Mouse (Mus musculus) cerebellum, adult 11-12 months (tissue): Measurements from ENCODE around the gene Gmds.

ENCODE experiments used
- DNase-seq: peaks from one replicate; pipeline ENCODE4 v3.0.0; 2022

The Gmds gene

GRCm38 (mm10) chr13:32145179-32145578, 193.4 kb downstream of the Gmds start:
- DNase-seq, result no peak

GRCm38 (mm10) chr13:32143651-32144050, 194.9 kb downstream of the Gmds start:
- DNase-seq, result no peak

DNA sequence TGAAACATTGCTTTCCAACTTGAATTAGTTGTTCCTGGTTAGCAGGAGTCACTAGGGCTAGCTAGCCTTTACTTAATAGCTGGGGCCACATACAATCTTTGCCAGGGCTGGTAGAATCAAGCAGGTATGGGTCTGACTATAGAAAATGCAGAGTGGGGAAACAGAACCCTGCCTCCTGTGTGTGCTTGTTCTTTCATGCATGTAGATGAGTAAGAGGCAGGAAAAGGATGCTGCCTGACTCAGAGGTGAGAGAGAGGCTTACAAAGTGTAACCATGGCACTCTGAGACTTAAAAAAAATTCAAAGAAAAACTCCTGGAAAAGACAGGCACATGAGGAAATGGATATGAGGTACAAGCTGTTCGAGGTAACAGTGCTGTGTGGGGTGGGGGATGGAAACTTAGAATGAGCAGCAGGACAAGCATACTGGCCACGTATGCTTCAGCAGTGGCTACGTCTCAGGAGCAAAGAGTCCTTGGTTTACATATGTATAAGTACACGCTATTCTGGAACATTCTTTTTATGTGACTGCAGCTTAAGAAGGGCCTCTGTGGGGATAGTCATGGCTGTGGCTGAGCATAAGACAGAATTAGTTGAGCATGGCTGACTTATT, 203.8 kb downstream of the Gmds start:
- no peak for DNase-seq

- DNase-seq, result no peak
Measured at GRCm38 (mm10) chr13:32129970-32130369, 208.6 kb downstream of the Gmds start.

DNA sequence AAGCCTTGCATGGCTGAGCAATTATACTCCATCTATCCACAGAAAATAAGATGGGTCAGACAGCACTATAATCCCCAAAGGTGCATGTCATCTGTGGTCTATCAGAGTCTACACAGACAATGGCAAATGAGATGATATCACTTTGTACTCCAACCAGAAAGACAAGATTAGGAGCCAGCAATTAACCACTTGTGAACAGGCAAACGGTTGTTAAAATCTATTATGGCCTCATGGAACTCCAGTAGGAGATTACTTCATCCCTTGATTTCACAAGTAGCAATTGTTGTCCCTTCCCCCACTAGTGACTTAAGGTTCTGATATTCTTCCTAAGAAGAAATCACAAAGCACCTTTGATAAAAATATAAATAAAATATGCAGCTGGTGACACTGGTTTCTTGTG, 220.2 kb downstream of the Gmds start:
- no peak for DNase-seq

DNA sequence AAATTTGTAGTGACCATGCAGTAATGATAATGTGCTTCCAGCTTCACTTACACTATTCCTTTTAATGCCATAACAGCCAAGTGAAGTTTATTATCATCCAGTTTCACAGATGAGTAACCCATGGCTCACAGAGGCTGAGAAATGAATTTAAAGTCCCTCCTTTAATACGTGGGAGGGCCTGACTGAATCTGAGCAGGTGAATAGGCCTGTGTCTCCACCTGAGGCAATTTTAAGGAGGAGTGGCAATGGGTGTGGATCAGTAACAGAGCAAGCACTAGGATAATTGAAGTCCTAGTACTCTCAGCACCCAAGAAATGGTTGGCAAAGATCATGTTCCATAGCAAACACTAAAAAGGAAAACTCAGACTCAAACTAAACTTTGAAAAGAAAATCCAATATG, 223.1 kb downstream of the Gmds start:
- DNase-seq, result no peak

GRCm38 (mm10) chr13:32113875-32114274, 224.7 kb downstream of the Gmds start:
- DNase-seq, result no peak

- no peak for DNase-seq
Measured at GRCm38 (mm10) chr13:32088303-32088977, 250.1 kb downstream of the Gmds start.

GRCm38 (mm10) chr13:32080520-32081249, 257.9 kb downstream of the Gmds start:
- DNase-seq, result no peak

- DNase-seq, result no peak
Measured at GRCm38 (mm10) chr13:32073630-32074029, 264.9 kb downstream of the Gmds start.

DNA sequence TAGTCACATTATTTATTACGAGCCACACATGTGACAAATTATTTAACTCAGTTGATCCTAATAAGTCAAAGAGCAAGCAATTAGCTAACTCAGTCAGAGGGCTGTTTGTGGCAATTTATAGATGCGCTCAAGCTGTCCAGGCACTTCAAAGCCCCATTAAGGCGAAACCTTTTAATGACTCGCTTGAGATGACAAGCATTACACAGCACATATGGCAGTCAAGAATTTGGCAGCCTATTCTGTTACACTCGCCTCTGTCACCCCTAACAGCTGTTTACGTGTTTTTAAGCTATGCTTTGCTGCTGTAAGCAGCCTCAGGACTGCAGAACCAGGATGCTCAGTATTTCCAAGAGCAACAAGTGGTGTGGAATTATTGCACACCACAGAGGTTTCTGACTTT, 283.2 kb downstream of the Gmds start:
- DNase-seq, result no peak

- DNase-seq, result no peak
Measured at GRCm38 (mm10) chr13:32053587-32053986, 285.0 kb downstream of the Gmds start.

GRCm38 (mm10) chr13:32047980-32048959, 290.3 kb downstream of the Gmds start:
- no peak for DNase-seq

DNA sequence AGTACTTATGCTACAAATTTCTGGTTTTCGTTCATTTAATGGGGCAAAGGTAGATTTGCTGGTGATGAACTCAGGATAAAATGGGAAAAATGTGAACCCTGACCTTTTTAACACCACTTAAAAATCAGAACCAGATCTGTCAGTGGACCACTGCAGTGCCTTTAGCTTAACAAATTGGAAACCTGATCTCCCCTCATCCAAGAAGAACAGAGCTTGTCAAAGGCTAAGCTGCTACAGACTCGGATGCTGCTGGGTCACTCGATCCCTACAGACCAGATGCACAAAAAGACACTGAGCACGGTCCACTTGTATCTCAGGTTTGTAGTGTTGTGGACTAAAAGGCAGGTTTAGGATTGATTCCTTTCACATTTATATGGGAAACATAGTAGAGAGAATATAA, 291.6 kb downstream of the Gmds start:
- no peak for DNase-seq

GRCm38 (mm10) chr13:32042748-32043147, 295.8 kb downstream of the Gmds start:
- DNase-seq, result no peak

GRCm38 (mm10) chr13:32040822-32041221, 297.7 kb downstream of the Gmds start:
- no peak for DNase-seq

DNA sequence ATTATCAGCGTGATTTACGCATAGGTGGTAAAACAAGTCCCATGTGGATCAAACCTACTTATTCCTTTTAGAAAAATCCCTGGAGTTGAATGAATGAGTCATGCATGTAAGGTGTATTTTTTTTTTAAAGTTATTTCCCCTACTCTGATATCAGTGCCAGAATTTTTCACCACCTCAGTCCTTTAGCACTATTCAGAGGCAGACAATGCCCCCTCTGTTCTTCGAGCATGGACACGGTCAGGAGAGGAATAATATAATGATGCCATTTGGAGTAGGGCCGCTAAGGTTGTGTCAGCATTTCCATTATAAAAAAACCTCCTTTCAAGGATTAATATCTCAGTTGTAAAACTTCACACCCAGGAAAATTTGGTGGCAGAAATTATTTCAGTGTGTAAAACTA, 301.6 kb downstream of the Gmds start:
- DNase-seq, result no peak

DNA sequence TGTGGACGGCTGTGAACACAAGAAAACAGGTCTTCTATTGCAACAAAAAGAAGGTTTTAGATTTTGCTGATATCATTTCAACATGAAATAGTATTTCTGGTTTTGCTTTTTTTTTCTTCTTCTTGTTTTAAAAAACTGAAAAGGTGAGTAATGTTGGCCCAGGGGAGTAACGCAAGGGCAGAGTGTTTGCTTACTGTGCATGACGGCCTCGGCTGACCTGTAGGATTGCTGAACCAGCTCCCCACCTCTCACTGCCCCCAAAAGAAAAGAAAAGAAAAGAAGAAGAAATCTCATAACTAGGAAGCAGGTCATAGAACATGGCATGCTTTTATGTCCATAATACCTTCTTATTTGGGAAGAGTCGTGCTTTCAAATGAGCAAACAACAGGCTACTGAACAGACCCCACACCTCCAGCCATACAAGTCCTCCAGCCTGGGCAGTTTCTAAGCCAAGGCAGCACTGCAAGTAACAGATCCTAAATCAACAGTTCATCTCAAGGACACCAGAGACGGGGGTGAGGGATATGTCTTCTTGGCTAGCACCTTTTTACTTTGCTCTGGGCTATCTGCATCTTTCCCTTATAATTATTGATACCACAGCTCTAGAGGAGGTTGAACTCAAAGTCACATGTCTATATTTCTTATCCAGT, 303.6 kb downstream of the Gmds start:
- no peak for DNase-seq

- no peak for DNase-seq
Measured at GRCm38 (mm10) chr13:32034139-32034538, 304.4 kb downstream of the Gmds start.

DNA sequence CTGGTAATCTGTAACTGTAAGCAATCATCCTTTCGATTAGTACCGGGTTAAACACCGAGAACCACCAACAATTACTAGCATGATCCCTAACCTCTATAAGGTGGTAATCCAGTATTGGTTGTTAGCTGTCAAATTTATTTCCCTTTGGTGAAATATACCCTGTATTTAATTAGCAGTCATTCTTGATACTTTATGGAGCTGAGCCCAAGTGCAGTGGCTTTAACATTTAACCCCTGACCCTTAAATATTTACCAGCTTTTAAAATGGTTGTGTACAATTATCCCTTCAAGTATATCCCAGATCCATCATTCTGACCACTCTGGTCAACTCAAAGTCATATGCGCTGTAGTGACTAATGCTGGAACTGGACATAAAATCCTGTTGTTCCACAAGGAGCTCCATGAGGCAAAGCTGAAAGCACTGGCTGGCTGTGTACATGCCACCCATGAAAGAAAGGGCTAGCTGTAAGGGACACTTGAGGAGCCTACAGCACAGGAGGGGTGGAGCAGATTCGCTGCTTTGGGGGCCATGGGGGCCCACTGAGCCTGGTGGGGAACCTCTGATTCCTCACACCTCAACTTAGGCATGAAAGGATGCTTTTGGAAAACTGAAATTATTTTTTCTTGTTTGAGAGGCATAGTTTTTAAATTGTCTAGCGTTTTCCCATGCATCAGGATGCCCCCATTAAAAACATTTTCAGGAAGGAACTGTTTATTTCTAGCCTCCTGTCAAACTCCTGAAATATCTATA, 312.1 kb downstream of the Gmds start:
- DNase-seq, result no peak

- no peak for DNase-seq
Measured at GRCm38 (mm10) chr13:32024822-32025221, 313.7 kb downstream of the Gmds start.
